Mouse (Mus musculus) B cell, adult 62 days (primary cell): ENCODE measurements around the gene Zmiz2. TPM values are rescaled to one million over a fixed set of nuclear protein-coding genes. Genes with fewer than 3 reads are reported as not detected.

Experiments
- total RNA-seq: library from RNA; stranded (reverse); gene quantifications from 4 replicates; pipeline ENCODE4 v1.2.4, GENCODE M21; 2023

Zmiz2 gene
- 172 to 185 TPM (median 179 TPM) in 4 replicates for total RNA-seq

GRCm38 (mm10) chr11:6388726-6389413 is at the start of gene Zmiz2:
Gene Zmiz2 (plus strand): TSS chr11:6389074.

GRCm38 (mm10) chr11:6414751-6415550 is 26.1 kb downstream of the Zmiz2 start, which contains the start of gene Ppia:
Gene Ppia (plus strand): TSS chr11:6415443.

GRCm38 (mm10) chr11:6444077-6444853 is 55.4 kb downstream of the Zmiz2 start, which contains the start of gene H2afv:
Gene H2afv (minus strand): TSS chr11:6444443.

Other genes with a start within 250 kb of the Zmiz2 start
- gene A730071L15Rik, start 189.0 kb upstream of the Zmiz2 start, total RNA-seq = 0.36 to 0.72 TPM in 2 of 4 replicates, not detected in the others
- 60.2 to 62.6 TPM (median 60.9 TPM) in 4 replicates for gene Nudcd3, start 188.7 kb upstream of the Zmiz2 start, total RNA-seq
- gene Npc1l1, start 158.9 kb upstream of the Zmiz2 start, total RNA-seq = 0.12 to 0.18 TPM (median 0.13 TPM) in 3 of 4 replicates, not detected in the other
- 67.8 to 72.3 TPM (median 71.4 TPM) in 4 replicates for gene Ddx56, start 121.3 kb upstream of the Zmiz2 start, total RNA-seq
- 35.8 to 37.5 TPM (median 36.6 TPM) in 4 replicates for gene Tmed4, start 114.2 kb upstream of the Zmiz2 start, total RNA-seq
- gene Ogdh, start 97.4 kb upstream of the Zmiz2 start, total RNA-seq = 183 to 197 TPM (median 187 TPM) in 4 replicates
- gene Ppia, start 26.4 kb downstream of the Zmiz2 start, total RNA-seq = 958 to 1,167 TPM (median 1,125 TPM) in 4 replicates
- 50.9 to 57.2 TPM (median 53.9 TPM) in 4 replicates for gene H2afv, start 55.4 kb downstream of the Zmiz2 start, total RNA-seq
- gene Purb, start 86.8 kb downstream of the Zmiz2 start, total RNA-seq = 82.8 to 88.0 TPM (median 84.4 TPM) in 4 replicates
- gene Myo1g, start 131.9 kb downstream of the Zmiz2 start, total RNA-seq = 267 to 298 TPM (median 283 TPM) in 4 replicates
- 264 to 295 TPM (median 278 TPM) in 4 replicates for gene Ccm2, start 157.8 kb downstream of the Zmiz2 start, total RNA-seq
- gene Nacad, start 217.0 kb downstream of the Zmiz2 start, total RNA-seq = 0.18 to 1.3 TPM (median 0.60 TPM) in 4 replicates
- gene Tbrg4, start 237.0 kb downstream of the Zmiz2 start, total RNA-seq = 143 to 154 TPM (median 148 TPM) in 4 replicates
- gene Wap, start 249.6 kb downstream of the Zmiz2 start, total RNA-seq = not detected in 4 replicates